Mouse (Mus musculus): Measurements from ENCODE around the gene Cacnb2. TPM values are rescaled to one million over a fixed set of nuclear protein-coding genes. Genes with fewer than 3 reads are reported as not detected.

The Cacnb2 gene
- total and polyA plus RNA-seq, 3 experiments = 0.38 TPM; not detected in 2

DNA sequence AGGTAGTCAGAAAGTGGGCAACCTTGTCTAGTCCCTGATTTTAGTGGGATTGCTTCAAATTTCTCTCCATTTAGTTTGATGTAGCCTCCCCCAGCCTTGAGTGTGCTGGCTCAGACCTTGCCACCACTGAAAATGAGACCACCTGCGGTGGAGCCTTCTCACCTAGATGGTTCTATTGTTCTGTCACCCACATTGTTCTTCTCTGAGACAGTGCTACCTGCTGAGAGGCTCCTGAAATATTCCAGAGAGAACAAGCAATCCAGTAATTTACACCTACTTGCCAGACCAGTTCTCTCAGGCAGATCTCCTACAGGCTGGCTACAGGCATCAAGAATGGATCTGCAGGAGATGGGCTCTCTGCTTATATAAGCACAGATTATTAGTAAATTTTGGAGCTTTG lies 215.8 kb downstream of the Cacnb2 start:
- DNase-seq (ENCODE audit: low spot score) (no peak), ATAC-seq (ENCODE audit: extremely low read depth, insufficient number of reproducible peaks, low FRiP score, poor library complexity, severe bottlenecking) (no peak)
- H3K36me3 ChIP-seq (replicated peaks) = no peaks in the 10 kb centered on the region
- no peaks in the 10 kb centered on the region for H3K4me1 ChIP-seq (ENCODE audit: insufficient read depth, low read depth, low read length)
- no peak overlapping the region for H3K4me3 ChIP-seq (ENCODE audit: low read depth, low read length)
- no peaks in the 10 kb centered on the region for H3K27me3 ChIP-seq (ENCODE audit: insufficient read depth, low read length)
- H3K9me3 ChIP-seq (replicated peaks) = no peaks in the 10 kb centered on the region
- no peak for TF ChIP-seq POLR2AphosphoS5 (IDR thresholded peaks at IDR 0.05; ENCODE audit: insufficient replicate concordance, low read depth, low read length)
- no peak for TF ChIP-seq GATA1 (IDR thresholded peaks at IDR 0.05; ENCODE audit: borderline replicate concordance, low read length)
- TF ChIP-seq CTCF (IDR thresholded peaks at IDR 0.05; ENCODE audit: low read depth, low read length) = no peak
- no peak for TF ChIP-seq GATA2 (IDR thresholded peaks at IDR 0.05; ENCODE audit: borderline replicate concordance, low read depth, low read length)
- TF ChIP-seq TAL1 (conservative IDR thresholded peaks at IDR 0.05; ENCODE audit: low read depth, low read length) = no peak

DNA sequence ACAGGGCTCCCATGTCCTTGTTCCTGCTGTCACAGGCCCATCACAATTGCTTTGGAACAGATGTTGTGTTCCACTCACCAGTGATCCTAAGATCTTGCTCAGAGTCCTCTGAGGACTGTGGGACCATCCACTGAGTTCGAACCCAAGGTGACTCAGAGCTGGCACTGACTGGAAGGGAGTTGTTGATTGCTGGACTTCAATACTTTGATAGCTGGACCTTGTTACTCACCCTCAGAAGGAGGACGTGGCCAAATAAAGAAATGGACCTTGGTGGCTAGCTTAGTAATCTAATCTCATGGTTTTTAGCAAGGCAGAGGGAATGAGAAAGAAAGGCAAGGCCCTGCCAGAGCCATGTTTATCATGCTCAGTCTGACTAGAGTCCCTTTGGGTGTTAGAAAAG lies 218.1 kb downstream of the Cacnb2 start:
- no peak for TF ChIP-seq POLR2AphosphoS5 (IDR thresholded peaks at IDR 0.05; ENCODE audit: insufficient replicate concordance, low read depth, low read length)
- TF ChIP-seq GATA1 (IDR thresholded peaks at IDR 0.05; ENCODE audit: borderline replicate concordance, low read length) = no peak
- ATAC-seq (ENCODE audit: extremely low read depth, insufficient number of reproducible peaks, low FRiP score, poor library complexity, severe bottlenecking) = no peak
- no peaks in the 10 kb centered on the region for H3K27me3 ChIP-seq (ENCODE audit: insufficient read depth, low read length)

DNA sequence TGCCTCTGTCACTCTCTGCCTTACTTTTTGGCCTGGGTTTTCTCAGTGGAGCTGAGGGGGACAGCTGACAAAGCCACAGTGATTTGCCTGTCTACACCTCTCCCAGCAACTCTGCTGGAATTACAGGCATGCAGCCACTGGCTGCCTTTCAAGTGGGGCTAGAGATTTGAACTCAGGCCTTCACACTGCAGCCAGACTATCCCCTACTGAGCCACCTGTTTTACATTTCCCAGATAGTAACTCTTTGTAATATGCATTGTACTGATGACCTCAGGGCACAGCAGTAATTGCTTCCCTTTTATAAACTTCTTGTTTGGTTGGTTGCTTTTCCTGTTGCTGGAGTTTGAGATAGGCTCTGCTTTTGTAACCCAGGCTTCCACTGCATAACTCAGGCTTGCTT lies 220.2 kb downstream of the Cacnb2 start:
- H3K27me3 ChIP-seq (ENCODE audit: insufficient read depth, low read length) = no peaks in the 10 kb centered on the region
- no peak for ATAC-seq (ENCODE audit: extremely low read depth, insufficient number of reproducible peaks, low FRiP score, poor library complexity, severe bottlenecking)

More for the DNA sequence above, 218.1 kb downstream of the Cacnb2 start:
- H3K36me3 ChIP-seq (replicated peaks) = no peaks in the 10 kb centered on the region
- no peak overlapping the region for H3K4me3 ChIP-seq (ENCODE audit: low read depth, low read length)
- H3K9me3 ChIP-seq (replicated peaks) = no peaks in the 10 kb centered on the region
- H3K4me1 ChIP-seq (ENCODE audit: insufficient read depth, low read depth, low read length) = no peaks in the 10 kb centered on the region
- DNase-seq (ENCODE audit: low spot score) = no peak

DNA sequence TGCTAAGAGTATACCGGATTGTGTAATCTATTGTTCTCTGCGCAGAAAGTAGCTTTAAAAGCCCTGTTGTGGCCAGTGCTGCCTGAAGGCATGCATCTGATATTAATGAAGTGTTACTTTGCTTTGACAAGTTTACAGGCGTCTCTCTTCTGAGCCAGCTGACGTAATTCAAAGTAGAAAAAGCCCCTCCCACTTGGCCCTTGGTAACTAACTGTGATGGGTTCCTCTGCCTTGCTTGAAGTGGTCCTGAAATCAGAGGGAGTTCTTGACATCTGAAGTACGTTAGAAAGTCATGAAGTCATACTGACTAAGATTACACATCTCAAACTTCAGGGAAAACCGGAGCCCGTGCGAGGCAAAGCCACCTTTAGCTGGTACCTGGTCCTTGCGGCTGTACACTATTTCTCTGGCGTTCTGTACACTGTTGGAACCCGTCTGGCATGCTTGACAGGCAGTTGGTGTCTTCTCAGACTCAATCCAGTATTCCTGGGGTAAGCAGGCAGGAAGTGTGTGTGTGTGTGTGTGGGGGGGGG lies 221.0 kb downstream of the Cacnb2 start:
- DNase-seq (ENCODE audit: low spot score) (no peak), ATAC-seq (ENCODE audit: extremely low read depth, insufficient number of reproducible peaks, low FRiP score, poor library complexity, severe bottlenecking) (no peak)
- TF ChIP-seq GATA2 (IDR thresholded peaks at IDR 0.05; ENCODE audit: borderline replicate concordance, low read depth, low read length) (no peak), CTCF (IDR thresholded peaks at IDR 0.05; ENCODE audit: low read depth, low read length) (no peak), TAL1 (conservative IDR thresholded peaks at IDR 0.05; ENCODE audit: low read depth, low read length) (no peak)

More for the DNA sequence above, 220.2 kb downstream of the Cacnb2 start:
- TF ChIP-seq CTCF (IDR thresholded peaks at IDR 0.05; ENCODE audit: low read depth, low read length) = no peak
- no peak for TF ChIP-seq GATA2 (IDR thresholded peaks at IDR 0.05; ENCODE audit: borderline replicate concordance, low read depth, low read length)
- no peak for TF ChIP-seq TAL1 (conservative IDR thresholded peaks at IDR 0.05; ENCODE audit: low read depth, low read length)
- TF ChIP-seq GATA1 (IDR thresholded peaks at IDR 0.05; ENCODE audit: borderline replicate concordance, low read length) = no peak
- TF ChIP-seq POLR2AphosphoS5 (IDR thresholded peaks at IDR 0.05; ENCODE audit: insufficient replicate concordance, low read depth, low read length) = no peak
- Histone ChIP-seq H3K4me1 (ENCODE audit: insufficient read depth, low read depth, low read length) (no peaks in the 10 kb centered on the region), H3K36me3 (replicated peaks) (no peaks in the 10 kb centered on the region), H3K4me3 (ENCODE audit: low read depth, low read length) (no peak overlapping the region), H3K9me3 (replicated peaks) (no peaks in the 10 kb centered on the region)
- DNase-seq (ENCODE audit: low spot score) = no peak

DNA sequence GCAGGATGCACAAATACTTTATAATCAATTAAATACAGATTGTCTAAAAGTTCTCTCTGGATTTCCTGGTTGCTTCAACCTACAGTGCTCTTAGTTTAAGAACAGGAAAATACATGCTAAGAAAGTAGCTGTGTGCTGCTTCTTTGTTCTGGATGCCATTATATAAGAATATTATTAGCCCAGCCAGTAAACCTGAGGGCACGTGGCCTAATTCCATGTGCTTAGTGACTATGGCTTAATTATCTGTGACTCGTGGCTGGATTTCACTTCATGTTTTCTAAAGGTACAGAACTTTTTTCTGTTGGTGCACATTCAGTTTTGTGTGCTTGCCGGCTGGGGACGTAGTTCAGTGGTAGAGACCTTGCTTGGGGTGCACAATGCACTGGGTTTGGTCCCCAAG lies 222.3 kb downstream of the Cacnb2 start:
- no peaks in the 10 kb centered on the region for H3K27me3 ChIP-seq (ENCODE audit: insufficient read depth, low read length)
- no peak overlapping the region for H3K4me3 ChIP-seq (ENCODE audit: low read depth, low read length)
- no peak for DNase-seq (ENCODE audit: low spot score)
- no peaks in the 10 kb centered on the region for H3K36me3 ChIP-seq (replicated peaks)
- no peaks in the 10 kb centered on the region for H3K9me3 ChIP-seq (replicated peaks)
- ATAC-seq (ENCODE audit: extremely low read depth, insufficient number of reproducible peaks, low FRiP score, poor library complexity, severe bottlenecking) = no peak
- TF ChIP-seq GATA1 (IDR thresholded peaks at IDR 0.05; ENCODE audit: borderline replicate concordance, low read length) (no peak), TAL1 (conservative IDR thresholded peaks at IDR 0.05; ENCODE audit: low read depth, low read length) (no peak), CTCF (IDR thresholded peaks at IDR 0.05; ENCODE audit: low read depth, low read length) (no peak), GATA2 (IDR thresholded peaks at IDR 0.05; ENCODE audit: borderline replicate concordance, low read depth, low read length) (no peak), POLR2AphosphoS5 (IDR thresholded peaks at IDR 0.05; ENCODE audit: insufficient replicate concordance, low read depth, low read length) (no peak)
- no peaks in the 10 kb centered on the region for H3K4me1 ChIP-seq (ENCODE audit: insufficient read depth, low read depth, low read length)

More for the DNA sequence above, 221.0 kb downstream of the Cacnb2 start:
- no peaks in the 10 kb centered on the region for H3K4me1 ChIP-seq (ENCODE audit: insufficient read depth, low read depth, low read length)
- H3K27me3 ChIP-seq (ENCODE audit: insufficient read depth, low read length) = no peaks in the 10 kb centered on the region
- H3K36me3 ChIP-seq (replicated peaks) = no peaks in the 10 kb centered on the region
- H3K9me3 ChIP-seq (replicated peaks) = no peaks in the 10 kb centered on the region
- H3K4me3 ChIP-seq (ENCODE audit: low read depth, low read length) = no peak overlapping the region

DNA sequence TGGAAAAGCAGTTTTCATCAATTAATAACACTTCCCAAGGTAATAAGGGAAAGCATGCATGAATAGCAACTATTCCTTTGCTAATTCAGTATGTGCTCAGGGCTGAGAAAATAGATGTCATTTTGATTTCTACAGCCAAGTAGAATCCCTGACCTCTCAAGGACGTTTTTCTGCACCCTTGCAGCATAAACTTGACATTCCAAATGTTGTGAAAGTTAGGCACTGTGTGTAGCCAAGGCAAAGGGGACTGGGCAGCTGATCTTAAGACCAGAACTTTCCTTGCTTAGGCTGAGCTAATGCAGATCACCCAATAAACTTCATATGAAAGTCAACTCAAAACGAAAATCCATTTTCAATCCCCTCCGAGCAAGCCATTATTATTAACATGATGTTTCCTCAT lies 226.6 kb downstream of the Cacnb2 start:
- H3K4me3 ChIP-seq (ENCODE audit: low read depth, low read length) = no peak overlapping the region
- no peaks in the 10 kb centered on the region for H3K4me1 ChIP-seq (ENCODE audit: insufficient read depth, low read depth, low read length)
- DNase-seq (ENCODE audit: low spot score) = no peak
- no peak for ATAC-seq (ENCODE audit: extremely low read depth, insufficient number of reproducible peaks, low FRiP score, poor library complexity, severe bottlenecking)
- TF ChIP-seq CTCF (IDR thresholded peaks at IDR 0.05; ENCODE audit: low read depth, low read length) = no peak
- no peak for TF ChIP-seq GATA1 (IDR thresholded peaks at IDR 0.05; ENCODE audit: borderline replicate concordance, low read length)
- no peak for TF ChIP-seq TAL1 (conservative IDR thresholded peaks at IDR 0.05; ENCODE audit: low read depth, low read length)
- TF ChIP-seq GATA2 (IDR thresholded peaks at IDR 0.05; ENCODE audit: borderline replicate concordance, low read depth, low read length) = no peak
- no peak for TF ChIP-seq POLR2AphosphoS5 (IDR thresholded peaks at IDR 0.05; ENCODE audit: insufficient replicate concordance, low read depth, low read length)
- no peaks in the 10 kb centered on the region for H3K36me3 ChIP-seq (replicated peaks)
- H3K9me3 ChIP-seq (replicated peaks) = no peaks in the 10 kb centered on the region
- H3K27me3 ChIP-seq (ENCODE audit: insufficient read depth, low read length) = no peaks in the 10 kb centered on the region

DNA sequence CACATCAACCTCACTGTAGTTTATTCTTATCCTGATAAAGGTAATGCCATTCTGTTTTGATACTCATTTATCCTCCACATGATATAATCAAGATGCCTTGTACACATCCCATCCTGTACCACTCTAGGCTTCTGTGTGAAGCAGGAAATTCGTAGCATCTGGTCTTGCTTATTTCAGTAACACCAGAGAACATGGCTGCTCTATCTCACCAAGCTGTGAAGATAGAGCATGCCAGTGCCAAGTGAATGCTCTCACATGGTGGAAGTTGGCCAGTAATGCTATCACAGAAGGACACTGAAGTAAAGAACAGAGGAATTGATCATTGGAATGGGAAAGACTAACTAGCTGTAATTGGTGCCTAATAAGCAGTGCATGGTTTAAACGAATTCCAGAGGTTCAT lies 228.4 kb downstream of the Cacnb2 start:
- ATAC-seq (ENCODE audit: extremely low read depth, insufficient number of reproducible peaks, low FRiP score, poor library complexity, severe bottlenecking) (no peak), DNase-seq (ENCODE audit: low spot score) (no peak)
- H3K36me3 ChIP-seq (replicated peaks) = no peaks in the 10 kb centered on the region

More for the DNA sequence above, 228.4 kb downstream of the Cacnb2 start:
- H3K27me3 ChIP-seq (ENCODE audit: insufficient read depth, low read length) = no peaks in the 10 kb centered on the region
- H3K4me1 ChIP-seq (ENCODE audit: insufficient read depth, low read depth, low read length) = no peaks in the 10 kb centered on the region
- TF ChIP-seq TAL1 (conservative IDR thresholded peaks at IDR 0.05; ENCODE audit: low read depth, low read length) (no peak), POLR2AphosphoS5 (IDR thresholded peaks at IDR 0.05; ENCODE audit: insufficient replicate concordance, low read depth, low read length) (no peak), GATA2 (IDR thresholded peaks at IDR 0.05; ENCODE audit: borderline replicate concordance, low read depth, low read length) (no peak), CTCF (IDR thresholded peaks at IDR 0.05; ENCODE audit: low read depth, low read length) (no peak), GATA1 (IDR thresholded peaks at IDR 0.05; ENCODE audit: borderline replicate concordance, low read length) (no peak)
- no peaks in the 10 kb centered on the region for H3K9me3 ChIP-seq (replicated peaks)
- no peak overlapping the region for H3K4me3 ChIP-seq (ENCODE audit: low read depth, low read length)
